Mouse (Mus musculus) G1E (cell line): ENCODE results near the gene Mpped2.

Experiments used
- CTCF ChIP-seq: IDR thresholded peaks from 2 replicates; pipeline ENCODE4 v1.5.1; 2012; ENCODE audit warnings: low read depth, low read length, inconsistent platforms, mixed read lengths
- GATA1 ChIP-seq: IDR thresholded peaks from 2 replicates; pipeline ENCODE4 v1.6.1; 2012; ENCODE audit warnings: borderline replicate concordance, low read length, inconsistent platforms, mixed read lengths
- POLR2AphosphoS5 ChIP-seq: IDR thresholded peaks from 2 replicates; pipeline ENCODE4 v1.6.1; 2012; ENCODE audit warnings: low read depth, low read length, inconsistent platforms; ENCODE audit not compliant: insufficient replicate concordance

GRCm38 (mm10) chr2:106746211-106746610, 53.1 kb downstream of the Mpped2 start:
- TF ChIP-seq GATA1 (no peak), CTCF (no peak), POLR2AphosphoS5 (no peak)
